Mouse (Mus musculus): ENCODE data around the gene Slc1a3.

GRCm38 (mm10) chr15:8681009-8681408 lies 29.6 kb downstream of the Slc1a3 start:
- TF ChIP-seq CTCF (IDR thresholded peaks at IDR 0.05; ENCODE audit: low read depth, low read length) (no peak), GATA1 (IDR thresholded peaks at IDR 0.05; ENCODE audit: borderline replicate concordance, low read length) (no peak), POLR2AphosphoS5 (IDR thresholded peaks at IDR 0.05; ENCODE audit: insufficient replicate concordance, low read depth, low read length) (no peak), TAL1 (conservative IDR thresholded peaks at IDR 0.05; ENCODE audit: low read depth, low read length) (no peak)

Data from G1E (cell line).